Mouse (Mus musculus): ENCODE measurements at regions not wholly inside any gene's neighbourhood (a gene's known extent, or its start where the extent isn't known, plus 50 kb on each side); places are given as distances from the start of the nearest gene placed in this dataset.

GRCm38 (mm10) chr12:92152922-92153235, 303.9 kb upstream of the Sel1l start:
- DNase-seq (ENCODE audit: low spot score), result no peak

- no peak for DNase-seq (ENCODE audit: low spot score)
Measured at GRCm38 (mm10) chr12:92152043-92152921, 303.3 kb upstream of the Sel1l start.

GRCm38 (mm10) chr12:92137539-92137938, 288.6 kb upstream of the Sel1l start:
- no peak for DNase-seq (ENCODE audit: low spot score)

GRCm38 (mm10) chr12:92127648-92128047, 278.7 kb upstream of the Sel1l start:
- DNase-seq (ENCODE audit: low spot score), result no peak

- DNase-seq (ENCODE audit: low spot score), result no peak
Measured at GRCm38 (mm10) chr12:92120164-92120815, 271.3 kb upstream of the Sel1l start.

- no peak for DNase-seq (ENCODE audit: low spot score)
Measured at GRCm38 (mm10) chr12:92109615-92110014, 260.7 kb upstream of the Sel1l start.

- no peak for DNase-seq (ENCODE audit: low spot score)
Measured at GRCm38 (mm10) chr12:92100080-92100479, 251.1 kb upstream of the Sel1l start.

- no peak for DNase-seq (ENCODE audit: low spot score)
Measured at GRCm38 (mm10) chr12:92092794-92093365, 243.9 kb upstream of the Sel1l start.

- DNase-seq (ENCODE audit: low spot score), result no peak
Measured at GRCm38 (mm10) chr12:92073209-92073608, 224.3 kb upstream of the Sel1l start.

GRCm38 (mm10) chr12:92062731-92063130, 213.8 kb upstream of the Sel1l start:
- no peak for DNase-seq (ENCODE audit: low spot score)

- peak; percentile 5 for DNase-seq (ENCODE audit: low spot score)
Measured at GRCm38 (mm10) chr12:92040481-92040880, 191.5 kb upstream of the Sel1l start.

GRCm38 (mm10) chr12:92029192-92029591, 180.2 kb upstream of the Sel1l start:
- no peak for DNase-seq (ENCODE audit: low spot score)

GRCm38 (mm10) chr12:92028354-92028753, 179.4 kb upstream of the Sel1l start:
- no peak for DNase-seq (ENCODE audit: low spot score)

GRCm38 (mm10) chr12:92024461-92025218, 175.7 kb upstream of the Sel1l start:
- DNase-seq (ENCODE audit: low spot score), result no peak

- DNase-seq (ENCODE audit: low spot score), result no peak
Measured at GRCm38 (mm10) chr12:92019593-92020224, 170.8 kb upstream of the Sel1l start.

- no peak for DNase-seq (ENCODE audit: low spot score)
Measured at GRCm38 (mm10) chr12:92015373-92015772, 166.4 kb upstream of the Sel1l start.

- no peak for DNase-seq (ENCODE audit: low spot score)
Measured at GRCm38 (mm10) chr12:92013979-92014378, 165.0 kb upstream of the Sel1l start.

- peak; percentile 31 for DNase-seq (ENCODE audit: low spot score)
Measured at GRCm38 (mm10) chr12:92013244-92013643, 164.3 kb upstream of the Sel1l start.

GRCm38 (mm10) chr12:92004391-92005094, 155.6 kb upstream of the Sel1l start:
- no peak for DNase-seq (ENCODE audit: low spot score)

- no peak for DNase-seq (ENCODE audit: low spot score)
Measured at GRCm38 (mm10) chr12:91999031-91999430, 150.1 kb upstream of the Sel1l start.

GRCm38 (mm10) chr12:91997404-91997803, 148.4 kb upstream of the Sel1l start:
- DNase-seq (ENCODE audit: low spot score), result no peak

All from ovary, postnatal 14 days (tissue).